Mouse (Mus musculus) CH12.LX (cell line): ENCODE measurements around the gene St8sia6. TPM values are rescaled to one million over a fixed set of nuclear protein-coding genes. Genes with fewer than 3 reads are reported as not detected.

ENCODE experiments used
- DNase-seq: peaks from one replicate; pipeline ENCODE4 v3.0.0-alpha.2; 2013; ENCODE audit errors: extremely low read depth
- H3K27ac ChIP-seq: 2 replicates; pipeline ENCODE4 v1.5.1; 2012; ENCODE audit warnings: low read depth, mild to moderate bottlenecking, control low read depth, moderate library complexity; ENCODE audit not compliant: insufficient read depth
- H3K27me3 ChIP-seq: replicated peaks from 2 replicates; pipeline ENCODE3; 2012; ENCODE audit warnings: inconsistent platforms
- H3K36me3 ChIP-seq, 2 experiments: replicated peaks in 1 of 2; 2 replicates each; pipeline versions ENCODE3 to v1.6.1; 2012; ENCODE audit warnings: inconsistent platforms in 1 of 2, low read length in 1 of 2, mild to moderate bottlenecking in 1 of 2, mixed read lengths in 1 of 2, moderate library complexity in 1 of 2; ENCODE audit not compliant: control insufficient read depth in 1 of 2, insufficient read depth in 1 of 2
- H3K4me1 ChIP-seq, 2 experiments: 2 replicates each; pipeline ENCODE4 v1.6.1; 2012; ENCODE audit warnings: inconsistent platforms in 1 of 2, moderate library complexity in 1 of 2; ENCODE audit not compliant: insufficient read depth in 2 of 2, control insufficient read depth in 1 of 2
- H3K4me2 ChIP-seq: 2 replicates; pipeline ENCODE4 v1.6.1; 2012; ENCODE audit warnings: low read depth, mild to moderate bottlenecking, control low read depth; ENCODE audit not compliant: poor library complexity, insufficient read depth, severe bottlenecking
- H3K4me3 ChIP-seq, 3 experiments: fragments of 150-350 bp in 1 of 3; sonication (generic) in 1 of 3; replicated peaks in 1 of 3; 2 replicates each; pipeline versions ENCODE3 to v1.5.1; 2011 to 2012; ENCODE audit warnings: low read depth in 2 of 3, low read length in 2 of 3, mild to moderate bottlenecking in 2 of 3, moderate library complexity in 2 of 3, control low read depth in 1 of 3, improper control_type of control experiment in 1 of 3, inconsistent platforms in 1 of 3, mixed read lengths in 1 of 3; ENCODE audit not compliant: poor library complexity in 1 of 3
- H3K79me2 ChIP-seq: replicated peaks from 2 replicates; pipeline ENCODE4 v1.6.1; 2012; ENCODE audit warnings: mild to moderate bottlenecking, moderate library complexity; ENCODE audit not compliant: control insufficient read depth, poor library complexity, insufficient read depth, severe bottlenecking; ENCODE audit errors: extremely low read depth
- H3K9ac ChIP-seq: 2 replicates; pipeline ENCODE4 v1.6.1; 2012; ENCODE audit warnings: low read depth, mild to moderate bottlenecking, control low read depth, moderate library complexity; ENCODE audit not compliant: insufficient read depth
- H3K9me3 ChIP-seq: replicated peaks from 2 replicates; pipeline ENCODE3; 2012; ENCODE audit warnings: low read length, inconsistent platforms, mixed read lengths
- CHD1 ChIP-seq: IDR thresholded peaks from 2 replicates; pipeline ENCODE4 v1.6.1; 2012; ENCODE audit warnings: low read depth, low read length, improper control_type of control experiment, inconsistent platforms
- CHD2 ChIP-seq: IDR thresholded peaks from 2 replicates; pipeline ENCODE4 v1.6.1; 2011; ENCODE audit warnings: low read length, improper control_type of control experiment
- CTCF ChIP-seq, 2 experiments: IDR thresholded peaks in 1 of 2; conservative IDR thresholded peaks in 1 of 2; 2 replicates each; pipeline ENCODE4 v1.5.1; 2011 to 2012; ENCODE audit warnings: low read depth in 2 of 2, low read length in 2 of 2, improper control_type of control experiment in 1 of 2, inconsistent platforms in 1 of 2, mild to moderate bottlenecking in 1 of 2, moderate library complexity in 1 of 2
- EP300 ChIP-seq: IDR thresholded peaks from 2 replicates; pipeline ENCODE4 v1.6.1; 2011; ENCODE audit warnings: low read length, improper control_type of control experiment
- HCFC1 ChIP-seq: IDR thresholded peaks from 2 replicates; pipeline ENCODE4 v1.6.1; 2012; ENCODE audit warnings: low read depth, mild to moderate bottlenecking, inconsistent platforms, low read length, improper control_type of control experiment
- IRF4 ChIP-seq: IDR thresholded peaks from 2 replicates; pipeline ENCODE4 v1.6.1; 2014; ENCODE audit warnings: low read depth, mild to moderate bottlenecking, inconsistent platforms, low read length, improper control_type of control experiment
- JUN ChIP-seq: IDR thresholded peaks from 2 replicates; pipeline ENCODE4 v1.6.1; 2011; ENCODE audit warnings: low read depth, mild to moderate bottlenecking, low read length, improper control_type of control experiment, moderate library complexity; ENCODE audit not compliant: insufficient read depth
- MAFK ChIP-seq: IDR thresholded peaks from 2 replicates; pipeline ENCODE4 v1.6.1; 2011; ENCODE audit warnings: low read length, improper control_type of control experiment; ENCODE audit not compliant: insufficient replicate concordance
- MAX ChIP-seq: IDR thresholded peaks from 2 replicates; pipeline ENCODE4 v1.6.1; 2011; ENCODE audit warnings: low read length, improper control_type of control experiment
- MAZ ChIP-seq: IDR thresholded peaks from 2 replicates; pipeline ENCODE4 v1.6.1; 2012; ENCODE audit warnings: low read depth, mild to moderate bottlenecking, inconsistent platforms, low read length, improper control_type of control experiment, moderate library complexity
- MEF2A ChIP-seq: IDR thresholded peaks from 2 replicates; pipeline ENCODE4 v1.6.1; 2014; ENCODE audit warnings: low read depth, mild to moderate bottlenecking, inconsistent platforms, low read length, improper control_type of control experiment, borderline replicate concordance
- NELFE ChIP-seq: IDR thresholded peaks from 2 replicates; pipeline ENCODE4 v1.6.1; 2011; ENCODE audit warnings: low read depth, low read length, improper control_type of control experiment
- POLR2A ChIP-seq: IDR thresholded peaks from 2 replicates; pipeline ENCODE4 v1.6.1; 2011; ENCODE audit warnings: low read depth, mild to moderate bottlenecking, improper control_type of control experiment, low read length
- RAD21 ChIP-seq: IDR thresholded peaks from 2 replicates; pipeline ENCODE4 v1.6.1; 2011; ENCODE audit warnings: low read depth, mild to moderate bottlenecking, low read length, improper control_type of control experiment, moderate library complexity
- RCOR1 ChIP-seq: conservative IDR thresholded peaks from 2 replicates; pipeline ENCODE4 v1.6.1; 2012; ENCODE audit warnings: low read depth, mild to moderate bottlenecking, inconsistent platforms, low read length, improper control_type of control experiment
- SMC3 ChIP-seq: IDR thresholded peaks from 2 replicates; pipeline ENCODE4 v1.6.1; 2011; ENCODE audit warnings: low read depth, low read length, improper control_type of control experiment
- TBP ChIP-seq: conservative IDR thresholded peaks from 2 replicates; pipeline ENCODE4 v1.6.1; 2011; ENCODE audit warnings: low read depth, low read length, improper control_type of control experiment
- UBTF ChIP-seq: IDR thresholded peaks from 2 replicates; pipeline ENCODE4 v1.6.1; 2012; ENCODE audit warnings: low read depth, mild to moderate bottlenecking, inconsistent platforms, low read length, improper control_type of control experiment, moderate library complexity
- USF1 ChIP-seq: IDR thresholded peaks from 2 replicates; pipeline ENCODE4 v1.6.1; 2014; ENCODE audit warnings: low read depth, mild to moderate bottlenecking, inconsistent platforms, low read length, improper control_type of control experiment
- USF2 ChIP-seq: conservative IDR thresholded peaks from 2 replicates; pipeline ENCODE4 v1.6.1; 2011; ENCODE audit warnings: low read depth, low read length, improper control_type of control experiment
- ZC3H11A ChIP-seq: IDR thresholded peaks from 2 replicates; pipeline ENCODE4 v1.6.1; 2012; ENCODE audit warnings: low read depth, mild to moderate bottlenecking, inconsistent platforms, low read length, improper control_type of control experiment
- dilution Hi-C: fragments of 300-500 bp; cut with MboI; formaldehyde crosslinking; loops from 2 replicates; pipeline ENCODE4 v1.14.3; 2020; ENCODE audit warnings: low sequenced_read_pairs; ENCODE audit not compliant: extremely low pct_unique_long_range_greater_than_20kb, extremely low pct_ligation_motif_present
- in situ Hi-C: fragments of 300-500 bp; cut with MboI; formaldehyde crosslinking; loops from 3 replicates; pipeline ENCODE4 v1.14.3; 2019; ENCODE audit warnings: low sequenced_read_pairs, low pct_ligation_motif_present, low pct_unique_long_range_greater_than_20kb, mixed read lengths
- polyA plus RNA-seq: library from polyadenylated mRNA; unstranded; fragments of >175 nt; gene quantifications from 2 replicates; pipeline ENCODE4 v1.2.1, GENCODE M21; 2012; ENCODE audit warnings: low read depth; ENCODE audit not compliant: insufficient read length
- total RNA-seq, 2 experiments: library from RNA; depleted of rRNA; stranded (reverse); fragments of 300-350 nt in 1 of 2; fragments of >200 nt in 1 of 2; gene quantifications; 2 replicates each; pipeline ENCODE4 v1.2.3; 2012 to 2014

Gene St8sia6
- total and polyA plus RNA-seq, 3 experiments: 27.4 to 51.0 (median 43.7) TPM

GRCm38 (mm10) chr2:13767532-13768411 is 26.1 kb downstream of the St8sia6 start:
- Histone ChIP-seq H3K79me2 (peaks cover 4% of the 10 kb centered on the region), H3K36me3 (peaks cover 15 to 79% of the 10 kb centered on the region in 2 experiments), H3K4me3 (no peak overlapping the region), H3K9ac (no peak overlapping the region)
- no peak for TF ChIP-seq JUN
- no peak for TF ChIP-seq MEF2A
- TF ChIP-seq CHD2: no peak
- TF ChIP-seq USF2: no peak
- TF ChIP-seq RAD21: no peak
- no peak for TF ChIP-seq CHD1
- TF ChIP-seq RCOR1: no peak
- no peak for TF ChIP-seq ZC3H11A
- TF ChIP-seq SMC3: no peak
- no peak for TF ChIP-seq HCFC1
- no peak for TF ChIP-seq IRF4
- TF ChIP-seq UBTF: no peak
- TF ChIP-seq MAZ: no peak
- TF ChIP-seq EP300: no peak
- TF ChIP-seq NELFE: no peak
- TF ChIP-seq USF1: no peak
- TF ChIP-seq, all 38 proteins: peak for 0
- Histone ChIP-seq H3K27me3 (no peaks in the 10 kb centered on the region), H3K9me3 (no peaks in the 10 kb centered on the region), H3K27ac (no peak overlapping the region), H3K4me2 (no peak overlapping the region), H3K4me1 (peaks cover 2 to 48% of the 10 kb centered on the region in 2 experiments; a peak in 3 of 4 replicates)
- dilution Hi-C loops (no loop called here), in situ Hi-C loops (no loop called here)
- DNase-seq: no peak

GRCm38 (mm10) chr2:13760366-13760765 is 33.5 kb downstream of the St8sia6 start:
- TF ChIP-seq MAFK (no peak), MAX (no peak), CTCF (conservative IDR thresholded peaks at IDR 0.05 in 1 of 2, IDR thresholded peaks at IDR 0.05 in 1 of 2; ENCODE audit: low read depth in 2 of 2, low read length in 2 of 2) (no peak), HCFC1 (no peak), TBP (no peak), EP300 (no peak), POLR2A (no peak), MAZ (no peak), SMC3 (no peak)
- Histone ChIP-seq H3K4me2 (no peak overlapping the region), H3K79me2 (peaks cover 7% of the 10 kb centered on the region; the same call in 1 of the 2 replicates), H3K4me1 (peaks cover 2 to 47% of the 10 kb centered on the region in 2 experiments; a peak in 3 of 4 replicates), H3K9me3 (no peaks in the 10 kb centered on the region), H3K27ac (no peak overlapping the region), H3K9ac (no peak overlapping the region), H3K36me3 (peaks cover 31 to 92% of the 10 kb centered on the region in 2 experiments), H3K27me3 (no peaks in the 10 kb centered on the region), H3K4me3 (no peak overlapping the region)
- no peak for DNase-seq
- dilution Hi-C loops: no loop called here
- in situ Hi-C loops: no loop called here
